Mouse (Mus musculus) C3H10T1/2 (cell line): ENCODE results near the gene Dusp22. TPM values are rescaled to one million over a fixed set of nuclear protein-coding genes. Genes with fewer than 3 reads are reported as not detected.

Experiments used
- polyA plus RNA-seq, 2 experiments: library from polyadenylated mRNA; unstranded; fragments of >200 nt; fragmentation: generic; extraction: Trizol; gene quantifications; one replicate each; pipeline ENCODE4 v1.2.1; 2012; ENCODE audit warnings: missing spikeins in 2 of 2

The Dusp22 gene
- 1 to 10 TPM; 2.7 to 9.5 TPM for polyA plus RNA-seq

DNA sequence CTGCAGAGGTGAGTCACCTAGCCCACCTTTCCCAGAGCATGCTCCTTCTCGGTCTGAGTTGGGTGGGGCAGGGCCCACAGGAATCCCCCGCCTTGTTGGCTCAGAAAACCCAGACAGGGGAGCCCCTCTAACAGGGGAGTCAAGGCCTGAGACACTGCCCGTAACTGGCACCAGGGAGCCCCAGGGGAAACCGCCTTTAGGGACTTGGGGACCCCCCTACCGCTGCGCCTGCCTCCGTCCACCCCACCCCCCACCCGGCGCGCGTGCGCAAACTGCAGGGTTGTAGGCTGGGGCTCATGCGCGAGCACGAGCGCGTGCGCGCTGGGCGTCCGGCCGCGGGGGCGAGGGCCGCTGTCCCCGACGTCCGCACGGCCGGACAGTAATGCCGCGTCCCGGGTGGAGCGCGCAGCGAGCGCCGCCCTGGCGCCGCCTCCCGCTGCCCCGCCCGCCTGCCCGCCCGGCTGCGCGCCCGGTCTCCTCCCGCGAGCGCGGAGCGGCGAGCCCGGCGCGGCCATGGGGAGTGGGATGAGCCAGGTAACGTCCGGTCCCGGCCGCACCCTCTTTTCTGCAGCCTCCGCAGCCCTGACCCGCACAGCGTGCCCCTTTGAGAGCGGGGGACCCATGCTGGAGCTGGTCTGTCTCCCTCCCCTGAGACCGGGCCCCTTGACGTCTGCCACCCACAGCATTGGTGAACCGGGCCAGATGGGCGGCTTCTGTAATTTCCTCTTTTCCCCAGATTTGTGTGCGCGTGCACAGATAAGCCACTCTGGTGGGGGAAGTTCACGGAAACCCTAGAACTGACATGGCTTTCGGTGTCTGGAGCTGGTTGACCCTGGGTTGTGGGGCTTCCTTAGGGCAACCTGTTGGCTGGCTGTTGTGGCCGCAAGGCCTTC is at the start of gene Dusp22:
Gene Dusp22 (plus strand): TSS at position 387 of the 893 bp plus-strand sequence.

DNA sequence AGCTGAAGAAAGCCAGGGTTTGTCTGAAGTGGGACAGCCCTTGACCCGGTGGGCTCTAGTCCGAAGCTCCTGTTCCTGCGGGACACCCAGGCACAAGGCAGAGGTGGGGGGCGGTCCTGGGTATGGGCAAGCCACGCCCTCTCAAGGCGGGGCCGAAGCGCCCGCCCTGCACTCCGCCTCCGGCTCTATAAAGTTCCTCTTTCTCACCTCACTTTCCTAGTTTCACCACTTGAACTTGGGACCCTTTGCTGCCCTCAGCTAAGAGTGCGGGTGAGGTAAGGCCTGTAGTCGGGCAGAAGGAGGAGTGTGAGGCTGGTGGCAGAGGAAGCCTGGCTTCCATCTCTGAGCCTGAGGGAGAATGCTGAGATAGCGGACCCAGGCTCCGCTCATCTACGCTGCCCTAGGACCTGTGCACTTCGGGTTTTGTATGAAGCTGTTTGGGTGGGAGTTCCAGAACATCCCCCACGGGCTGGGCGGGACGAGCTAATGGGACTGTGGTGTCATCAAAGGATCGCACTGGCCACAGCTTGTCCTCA is 89.3 kb downstream of the Dusp22 start, which contains the start of gene Irf4:
Gene Irf4 (plus strand): TSS at position 206 of the 536 bp plus-strand sequence.

Other genes with a start within 250 kb of the Dusp22 start
- 100 to 1,000 TPM in 1 of 2 experiments, 10 to 100 TPM in 1; 80.2 to 112 TPM for gene Uqcrfs1, start 114.6 kb upstream of the Dusp22 start, polyA plus RNA-seq
- gene Irf4, start 89.2 kb downstream of the Dusp22 start, polyA plus RNA-seq = under 1 TPM in 1 of 2 experiments, not detected in 1; 0.02 TPM